Mouse (Mus musculus): ENCODE measurements around the gene Krt26.

Krt26 gene

DNA sequence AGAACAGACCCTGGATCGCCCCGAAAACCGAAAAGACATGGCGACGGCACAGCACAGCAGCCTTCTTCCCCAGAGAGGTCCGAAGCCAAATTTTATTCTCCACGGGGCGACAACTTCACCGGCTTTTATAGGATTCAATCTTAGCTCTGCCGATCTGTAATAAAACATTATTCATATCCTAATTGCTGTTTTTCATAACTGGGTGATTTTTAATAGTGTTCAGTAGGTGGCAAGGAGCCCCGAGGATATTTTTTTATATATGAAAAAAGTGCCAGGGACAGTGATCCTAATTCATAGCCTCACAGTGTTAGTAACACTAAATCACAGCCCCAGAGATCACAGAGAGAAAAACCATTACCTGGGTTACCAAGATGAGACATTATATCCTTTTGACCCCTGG, at the start of gene Krt26:
Gene Krt26, minus strand, starts transcription at position 101 of the 400 bp plus-strand sequence.
- DNase-seq (ENCODE audit: low read depth) = no peak

DNA sequence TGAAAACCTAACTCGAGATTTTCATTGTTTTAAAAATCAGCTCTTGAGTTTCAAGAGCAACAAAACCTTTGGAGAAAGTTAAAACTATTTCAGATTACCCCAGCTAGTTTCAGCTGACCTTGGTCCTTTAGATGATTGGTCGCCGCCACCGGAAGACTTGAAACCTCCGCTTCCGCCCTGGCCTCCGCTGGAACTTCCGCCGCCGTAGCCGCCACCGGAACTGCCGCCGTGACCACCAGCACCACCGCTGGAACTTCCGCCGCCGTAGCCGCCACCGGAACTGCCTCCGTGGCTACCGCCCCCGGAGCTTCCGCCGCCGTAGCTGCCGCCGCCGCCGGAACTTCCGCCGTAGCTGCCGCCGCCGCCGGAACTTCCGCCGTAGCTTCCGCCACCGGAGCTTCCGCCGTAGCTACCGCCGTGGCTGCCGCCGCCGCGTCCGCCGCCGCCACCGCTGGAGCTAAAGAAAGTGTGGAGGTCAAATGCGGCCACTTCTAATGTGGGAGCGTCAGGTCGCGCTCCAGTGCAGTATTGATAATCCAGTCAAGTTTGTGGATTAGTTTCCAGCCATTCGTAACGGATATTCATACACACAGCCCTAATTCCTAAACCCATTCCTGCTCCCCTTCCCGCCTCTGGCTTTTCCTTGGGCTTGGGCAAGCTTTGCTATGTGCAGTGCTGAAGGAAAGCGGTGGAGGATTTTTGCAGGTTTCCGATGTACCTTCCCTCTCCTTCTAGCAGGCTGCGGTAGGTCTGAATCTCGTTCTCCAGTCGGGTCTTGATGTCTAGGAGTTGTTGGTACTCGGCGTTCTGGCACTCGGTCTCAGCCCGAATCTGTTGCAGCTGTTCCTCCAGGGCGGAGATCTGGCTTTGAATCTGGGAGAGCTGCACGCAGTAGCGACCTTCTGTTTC, 48.3 kb upstream of the Krt26 start:
- peak; percentile 71 for DNase-seq (ENCODE audit: low read depth)

DNA sequence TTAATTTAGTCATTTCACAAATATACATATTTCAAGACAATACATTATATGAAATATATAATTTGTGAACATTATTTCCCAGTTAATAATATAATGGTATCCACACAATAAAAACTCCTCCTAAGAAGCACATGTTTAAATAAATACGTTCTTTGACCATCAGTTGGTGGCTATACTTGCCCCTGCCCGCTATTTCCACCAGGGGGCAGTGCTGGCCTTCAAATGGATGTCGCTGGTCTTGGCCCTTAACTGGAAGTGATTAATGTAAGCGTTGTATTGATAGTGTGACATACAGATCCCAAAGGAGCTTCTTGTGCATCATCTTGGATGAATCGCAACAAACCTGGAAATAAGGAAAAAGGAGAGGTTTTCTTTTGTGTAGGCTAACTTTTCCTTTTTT, 41.8 kb upstream of the Krt26 start:
- DNase-seq (ENCODE audit: low read depth) = peak; percentile 56

DNA sequence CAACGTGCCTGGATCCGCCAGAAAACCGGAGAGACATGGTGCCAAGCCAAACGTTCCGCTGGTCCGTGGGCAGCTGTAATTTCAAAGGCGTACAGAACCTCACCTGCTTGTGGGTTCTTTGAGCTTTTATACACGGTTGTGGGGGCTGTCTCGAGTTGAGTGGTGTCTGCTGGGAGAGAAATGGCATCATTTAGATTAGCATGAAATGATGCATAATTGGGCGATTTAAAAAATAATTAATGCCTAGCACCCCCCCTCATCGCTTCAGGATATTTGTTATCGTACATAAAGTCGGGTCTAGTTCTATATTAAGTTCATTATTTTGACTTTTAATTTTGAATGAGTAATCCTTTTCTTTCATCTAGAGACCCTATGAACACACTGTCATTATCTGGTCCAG, 37.0 kb upstream of the Krt26 start, which contains the start of gene Krt28:
Gene Krt28, minus strand, starts transcription at position 101 of the 400 bp plus-strand sequence.
- DNase-seq (ENCODE audit: low read depth) = no peak

DNA sequence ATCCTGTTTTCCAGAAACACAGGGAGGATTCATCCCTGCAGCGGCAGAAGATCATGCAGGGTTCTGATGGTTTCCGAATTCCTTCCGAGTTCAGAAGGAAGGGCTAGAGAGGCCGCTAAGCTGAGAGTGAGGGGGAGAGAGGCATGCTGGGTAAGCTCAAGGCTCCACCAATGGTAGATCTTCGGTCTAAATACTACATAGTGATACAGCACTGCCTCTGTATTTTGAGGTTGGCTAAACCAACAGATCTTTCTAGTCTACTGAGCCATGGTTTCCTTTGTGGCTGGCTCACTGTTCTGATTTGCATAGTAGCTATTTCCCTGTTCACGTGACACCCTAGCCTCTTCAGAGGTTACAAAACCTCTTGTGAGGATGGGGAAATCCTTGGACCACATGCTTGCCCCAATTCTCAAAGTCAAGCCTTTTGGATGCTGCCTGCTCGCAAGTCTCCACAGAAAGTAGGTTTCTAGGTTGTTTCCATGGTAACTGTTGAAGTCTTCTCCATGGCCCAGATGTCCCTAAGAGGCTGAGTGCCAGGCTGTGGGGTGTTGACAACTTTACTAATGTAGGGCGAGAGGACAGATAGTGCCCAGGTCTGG, 32.2 kb upstream of the Krt26 start:
- no peak for DNase-seq (ENCODE audit: low read depth)

DNA sequence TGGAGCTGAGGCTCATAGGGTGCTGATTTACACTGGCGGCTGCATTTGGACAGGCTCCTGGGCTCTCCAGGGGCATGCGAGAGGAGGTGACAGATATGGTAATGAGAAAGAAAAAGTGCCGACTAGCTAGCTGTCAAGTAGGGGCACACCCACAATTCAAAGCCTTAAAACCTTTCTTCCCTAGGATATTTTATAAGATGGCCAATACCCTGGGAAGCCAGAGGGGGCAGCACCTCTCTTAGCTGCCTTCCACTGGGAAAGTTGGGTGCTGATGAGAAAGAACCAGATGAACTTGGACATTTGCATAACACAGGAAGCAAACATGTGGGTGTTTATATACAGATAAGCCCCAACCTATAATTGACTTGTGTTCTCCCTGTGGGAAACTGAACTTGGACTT, 31.5 kb upstream of the Krt26 start:
- DNase-seq (ENCODE audit: low read depth) = no peak

DNA sequence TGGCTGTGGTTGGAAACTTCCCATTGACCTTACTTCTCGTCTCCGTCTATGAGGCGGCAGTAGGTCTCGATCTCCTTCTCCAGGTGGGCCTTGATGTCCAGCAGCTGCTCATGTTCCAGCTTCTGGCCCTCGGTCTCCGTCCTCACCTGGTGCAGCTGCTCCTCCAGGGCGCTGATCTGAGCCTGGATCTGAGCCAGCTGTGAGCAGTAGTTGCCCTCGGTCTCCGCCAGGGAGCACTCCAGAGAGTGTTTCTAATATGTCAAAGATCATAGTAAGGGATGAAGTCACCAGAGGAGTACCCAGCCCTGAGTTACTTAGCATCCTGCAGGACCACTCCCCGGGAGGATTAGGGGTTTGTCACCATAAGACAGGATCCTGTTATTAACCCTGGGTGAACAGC, 29.0 kb upstream of the Krt26 start:
- no peak for DNase-seq (ENCODE audit: low read depth)

DNA sequence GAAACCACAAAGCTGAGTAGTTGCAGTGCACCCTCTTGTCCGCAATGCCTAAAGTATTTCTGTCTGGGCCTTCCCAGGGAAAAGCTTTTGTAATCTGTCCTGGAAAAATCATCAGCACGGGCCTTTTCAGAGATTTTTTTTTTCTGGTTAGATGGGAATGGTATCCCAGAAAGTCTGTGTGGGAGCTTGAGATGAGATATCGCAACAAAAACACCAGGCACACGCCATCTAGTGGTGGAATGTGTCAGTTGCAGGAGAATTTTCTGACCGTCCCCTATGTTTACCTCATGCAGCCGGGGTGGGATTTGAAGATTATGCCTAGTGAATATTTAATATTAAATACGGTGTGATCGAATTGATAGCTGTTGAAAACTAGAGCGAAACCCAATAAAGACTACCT, 26.6 kb upstream of the Krt26 start:
- no peak for DNase-seq (ENCODE audit: low read depth)

DNA sequence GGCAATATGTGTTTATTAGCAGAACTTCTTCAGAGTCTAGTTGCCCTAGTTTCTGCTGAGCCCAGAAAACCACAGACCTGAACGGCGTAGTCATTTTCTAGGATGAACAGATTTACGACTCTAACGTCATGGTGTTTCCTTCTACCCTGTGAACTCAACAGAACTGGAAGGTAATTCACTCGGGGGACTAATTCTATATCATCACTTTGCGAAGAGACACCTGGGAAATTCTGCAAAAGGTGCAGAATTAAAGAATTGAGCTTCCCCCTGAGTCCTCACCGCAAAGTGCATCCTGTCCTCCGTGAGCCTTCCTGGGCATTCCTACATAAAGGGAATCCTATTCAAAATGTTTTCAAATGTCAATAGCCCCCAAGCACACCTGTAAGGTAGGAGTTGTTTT, 23.7 kb upstream of the Krt26 start:
- no peak for DNase-seq (ENCODE audit: low read depth)

DNA sequence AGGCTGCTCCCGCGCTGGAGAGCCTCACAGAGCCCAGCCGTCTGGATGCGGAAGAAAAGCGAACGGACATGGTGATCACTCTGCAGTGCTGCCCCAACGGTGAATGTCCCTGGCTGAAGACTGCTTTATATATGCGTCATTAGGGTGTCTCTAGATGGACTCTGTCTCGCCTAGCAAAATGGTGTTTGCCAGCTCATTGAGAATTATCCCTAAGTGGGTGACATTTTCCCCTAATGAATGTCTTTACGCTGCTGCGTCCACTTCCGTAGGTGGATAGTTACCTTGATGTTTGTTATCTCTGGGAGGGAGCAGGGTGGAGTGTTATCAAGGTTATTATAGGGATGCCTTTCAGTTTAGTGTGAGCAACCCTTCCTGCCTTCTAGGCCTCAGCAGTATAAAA, 13.2 kb upstream of the Krt26 start, which contains the start of gene Krt27:
Gene Krt27, minus strand, starts transcription at position 101 of the 400 bp plus-strand sequence.
- no peak for DNase-seq (ENCODE audit: low read depth)

DNA sequence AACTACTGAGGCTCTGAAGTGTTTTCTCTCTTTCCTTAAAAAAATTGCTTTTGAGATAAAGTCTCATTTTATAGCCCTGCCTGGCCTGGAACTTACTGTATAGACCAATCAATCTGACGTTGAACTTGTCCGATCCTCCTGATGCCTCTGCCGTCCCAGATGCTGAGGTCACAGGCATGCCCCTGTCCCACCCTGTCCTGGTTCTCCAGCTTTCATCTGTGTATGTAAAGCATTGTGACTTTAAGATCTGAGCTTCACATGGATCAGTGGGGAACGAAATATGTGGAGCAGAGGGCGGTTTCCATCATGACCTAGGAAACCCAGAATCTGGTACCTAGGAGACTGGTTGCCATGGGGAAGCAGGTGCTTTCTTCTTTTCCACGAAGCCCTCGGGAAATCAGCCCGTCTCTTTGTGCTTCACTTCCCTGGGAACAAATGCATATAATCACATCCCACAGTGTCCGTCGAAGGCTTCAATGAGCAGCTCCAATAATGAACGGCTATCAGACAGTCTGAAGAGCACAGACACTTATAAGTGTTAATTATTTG, 1.6 kb upstream of the Krt26 start:
- no peak for DNase-seq (ENCODE audit: low read depth)

DNA sequence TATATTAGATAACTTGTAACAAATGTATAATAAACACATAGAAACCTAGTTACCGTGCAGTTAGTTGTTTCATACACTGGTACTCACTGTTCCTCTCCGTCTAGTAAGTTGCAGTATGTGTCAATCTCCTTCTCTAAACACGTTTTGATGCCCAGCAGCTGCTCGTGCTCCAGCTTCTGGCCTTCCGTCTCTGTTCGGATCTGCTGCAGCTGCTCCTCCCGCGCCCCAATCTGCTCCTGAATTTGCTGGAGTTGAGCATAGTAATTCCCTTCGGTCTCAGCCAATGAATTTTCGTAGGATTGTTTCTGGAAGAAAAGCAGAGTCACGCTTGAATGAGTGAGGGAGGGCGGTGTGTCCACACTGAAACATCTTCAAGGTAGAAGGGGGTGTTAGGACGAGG, 4.3 kb downstream of the Krt26 start:
- DNase-seq (ENCODE audit: low read depth) = no peak

DNA sequence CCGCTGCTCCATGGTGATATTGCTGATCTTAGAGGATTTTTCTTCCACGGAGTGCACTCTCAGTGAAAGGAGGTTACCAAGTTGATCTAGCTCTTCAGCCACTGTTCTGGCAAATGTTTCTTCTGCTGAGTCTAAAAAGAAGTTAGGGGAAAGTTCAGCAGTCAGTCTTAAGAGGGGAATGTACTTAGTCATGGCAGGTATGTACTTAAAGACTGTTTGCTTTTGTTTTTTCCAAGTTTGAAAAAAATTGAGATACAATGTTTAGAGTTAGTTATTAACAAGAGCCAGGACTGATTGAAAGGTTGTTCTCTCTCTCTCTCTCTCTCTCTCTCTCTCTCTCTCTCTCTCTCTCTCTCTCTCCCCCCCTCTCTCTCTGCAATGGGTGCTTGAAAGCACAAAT, 8.1 kb downstream of the Krt26 start:
- no peak for DNase-seq (ENCODE audit: low read depth)

DNA sequence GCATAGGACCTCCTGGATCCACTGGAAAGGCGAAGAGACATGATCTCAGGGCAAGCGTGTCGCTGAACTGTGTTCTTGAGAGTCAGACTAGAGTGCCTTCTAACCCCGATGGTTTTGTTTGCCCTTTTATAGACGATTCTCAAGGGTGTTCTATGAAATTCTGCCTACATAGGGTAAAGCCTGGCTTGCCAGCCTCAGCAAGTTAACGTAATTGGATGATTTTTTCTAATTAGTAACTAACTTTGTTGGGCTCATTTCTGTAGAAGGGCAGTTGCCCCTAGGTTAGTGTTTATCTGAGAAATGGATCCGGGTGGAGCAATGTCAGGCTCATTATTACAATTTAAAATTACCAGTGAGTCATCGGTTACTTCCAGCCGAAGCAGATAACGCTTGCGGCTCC, 14.9 kb downstream of the Krt26 start, which contains the start of gene Krt25:
Gene Krt25, minus strand, starts transcription at position 101 of the 400 bp plus-strand sequence.
- DNase-seq (ENCODE audit: low read depth) = no peak

DNA sequence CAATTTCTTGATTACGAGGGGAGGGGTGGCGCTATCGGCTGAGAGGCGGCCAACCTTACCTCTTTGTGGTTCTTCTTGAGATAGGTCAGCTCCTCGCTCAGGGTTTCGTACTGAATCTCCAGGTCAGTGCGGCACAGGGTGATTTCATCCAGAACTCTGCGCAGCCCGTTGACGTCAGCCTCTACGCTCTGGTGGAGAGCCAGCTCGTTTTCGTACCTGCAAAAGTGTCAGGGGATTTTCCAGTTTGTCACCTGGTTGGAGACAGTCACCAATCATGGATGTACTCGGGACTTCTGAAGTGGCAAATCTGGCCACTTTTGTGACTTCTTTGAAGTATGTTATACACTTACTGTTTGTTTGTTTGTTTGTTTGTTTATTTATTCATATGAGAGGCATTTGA, 16.7 kb downstream of the Krt26 start:
- DNase-seq (ENCODE audit: low read depth) = no peak

DNA sequence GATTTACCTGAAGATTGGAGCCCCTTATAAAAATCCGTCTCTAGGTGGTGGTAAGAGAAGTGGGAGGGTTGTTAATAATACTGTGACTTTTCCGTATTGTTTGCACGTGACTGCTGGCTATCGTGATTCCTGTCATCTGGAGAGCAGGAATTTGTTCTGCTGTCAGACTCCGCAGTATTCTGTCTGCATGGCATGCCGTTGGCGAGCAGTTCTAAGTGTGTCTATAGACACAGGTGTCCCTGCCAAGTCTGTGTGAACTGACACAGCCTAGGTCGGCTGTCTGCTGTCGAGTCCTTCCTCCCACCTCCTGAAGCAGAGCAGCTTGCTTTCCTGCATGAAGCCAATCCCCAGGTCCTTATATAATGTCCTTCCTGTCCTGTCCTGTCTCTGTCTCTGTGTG, 18.6 kb downstream of the Krt26 start:
- no peak for DNase-seq (ENCODE audit: low read depth)

DNA sequence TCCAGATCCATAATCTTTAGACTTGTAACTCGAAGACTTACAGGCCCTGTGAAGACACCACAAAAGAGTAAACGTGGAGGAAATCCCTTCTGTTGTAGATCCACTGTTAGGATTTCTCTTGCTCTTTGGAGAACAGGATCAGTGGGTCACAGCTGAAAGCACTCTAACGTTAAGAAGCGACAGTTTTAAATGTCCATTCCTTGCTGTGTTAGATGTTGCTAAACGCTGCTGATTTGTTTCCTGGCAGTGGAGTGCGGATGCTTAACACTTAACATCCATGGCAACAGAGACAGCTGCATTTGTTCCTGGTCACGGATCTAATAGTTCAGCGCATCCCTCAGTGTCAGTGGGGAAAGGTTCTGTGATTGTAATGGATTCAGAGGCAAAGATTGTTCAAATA, 21.2 kb downstream of the Krt26 start:
- no peak for DNase-seq (ENCODE audit: low read depth)

DNA sequence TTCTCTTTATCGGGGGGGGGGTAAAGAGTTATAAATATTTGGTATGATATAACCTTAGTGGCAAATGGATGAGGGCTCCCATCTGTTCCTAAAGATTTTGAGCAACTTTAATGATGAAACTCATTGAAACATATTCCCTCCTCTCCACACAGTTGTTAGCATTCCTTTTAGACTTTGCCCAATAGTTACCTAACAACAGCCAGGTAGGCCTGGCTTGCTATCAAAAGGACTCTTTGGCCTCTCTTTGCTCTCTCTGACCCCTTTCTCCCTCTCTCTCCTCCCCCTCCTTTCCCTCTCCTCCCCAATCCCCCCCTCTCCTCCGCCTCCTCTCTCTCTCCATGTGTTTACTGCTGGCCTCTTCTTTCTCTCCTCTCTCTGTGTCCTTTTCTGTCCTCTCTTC, 23.2 kb downstream of the Krt26 start:
- no peak for DNase-seq (ENCODE audit: low read depth)

DNA sequence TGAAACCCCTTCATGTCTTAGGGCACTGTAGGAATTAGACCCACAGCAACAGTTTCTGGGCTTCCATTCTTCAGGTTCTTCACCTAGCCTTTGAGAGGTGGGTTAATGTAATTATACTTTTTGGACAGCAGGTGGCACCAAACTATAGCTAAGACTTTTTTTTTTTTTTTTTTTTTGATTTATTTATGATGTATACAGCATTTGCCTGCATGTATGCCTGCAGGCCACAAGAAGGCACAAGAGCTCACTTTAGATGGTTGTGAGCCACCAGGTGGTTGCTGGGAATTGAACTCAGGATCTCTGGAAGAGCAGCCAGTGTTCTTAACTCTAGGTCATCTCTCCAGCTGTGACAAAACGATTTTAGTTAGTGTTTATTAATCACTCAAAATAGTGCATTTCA, 26.9 kb downstream of the Krt26 start:
- DNase-seq (ENCODE audit: low read depth) = peak; percentile 4

DNA sequence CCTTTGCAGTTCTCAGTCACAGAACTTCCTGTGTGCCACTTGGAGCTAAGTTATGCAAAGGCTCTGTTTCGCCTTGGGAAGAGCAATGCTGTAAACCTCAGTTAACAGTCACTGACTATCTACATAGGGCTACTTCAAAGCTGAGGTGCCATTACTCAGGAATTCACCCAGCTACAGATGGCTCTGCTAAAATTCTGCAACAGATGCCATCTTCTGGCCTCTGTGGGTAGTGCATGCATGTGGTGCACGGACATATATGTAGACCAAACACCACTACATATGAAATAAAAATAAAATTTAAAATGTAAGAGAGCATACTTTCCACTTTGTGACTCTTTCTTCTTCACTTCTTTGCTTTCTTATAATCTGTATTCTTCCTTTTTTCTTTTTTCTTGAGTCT, 30.2 kb downstream of the Krt26 start:
- peak; percentile 18 for DNase-seq (ENCODE audit: low read depth)

DNA sequence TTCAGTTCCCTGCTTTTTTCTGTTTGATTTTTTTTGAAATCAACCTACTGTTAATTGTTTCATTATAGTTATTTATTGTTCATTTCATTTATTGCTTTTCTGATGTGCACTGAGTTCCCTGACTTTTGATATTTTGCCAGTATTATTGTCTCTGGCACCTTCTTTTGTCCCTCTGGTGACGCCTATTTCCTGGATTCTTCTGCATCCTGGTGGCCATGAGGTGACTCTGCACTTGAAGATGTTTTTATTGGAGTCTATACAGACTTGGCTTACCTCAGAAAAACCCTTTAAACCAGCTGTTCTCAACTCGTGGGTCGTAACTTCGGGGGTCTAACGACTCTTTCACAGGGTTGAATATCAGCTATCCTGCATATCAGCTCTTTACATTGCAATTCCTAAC, 42.7 kb downstream of the Krt26 start:
- DNase-seq (ENCODE audit: low read depth) = no peak

DNA sequence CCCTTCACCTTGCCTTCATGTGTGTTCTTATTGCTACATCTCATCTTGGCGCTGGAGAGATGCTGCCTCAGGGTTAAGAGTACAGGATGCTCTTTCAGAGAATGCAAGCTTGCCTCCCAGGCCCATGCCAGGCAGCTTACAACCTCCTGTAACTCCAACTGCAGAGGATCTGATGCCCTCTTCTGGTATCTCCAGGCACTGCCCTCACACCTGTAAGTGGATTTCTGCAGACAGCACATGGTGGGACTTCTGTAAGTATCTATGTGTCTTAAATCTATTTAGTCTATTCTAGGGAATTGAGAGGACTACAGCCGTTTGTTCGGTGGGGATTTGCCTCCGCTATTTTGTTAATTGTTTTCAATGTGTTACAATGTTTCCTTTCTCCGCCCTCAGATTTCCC, 44.9 kb downstream of the Krt26 start:
- peak; percentile 12 for DNase-seq (ENCODE audit: low read depth)

DNA sequence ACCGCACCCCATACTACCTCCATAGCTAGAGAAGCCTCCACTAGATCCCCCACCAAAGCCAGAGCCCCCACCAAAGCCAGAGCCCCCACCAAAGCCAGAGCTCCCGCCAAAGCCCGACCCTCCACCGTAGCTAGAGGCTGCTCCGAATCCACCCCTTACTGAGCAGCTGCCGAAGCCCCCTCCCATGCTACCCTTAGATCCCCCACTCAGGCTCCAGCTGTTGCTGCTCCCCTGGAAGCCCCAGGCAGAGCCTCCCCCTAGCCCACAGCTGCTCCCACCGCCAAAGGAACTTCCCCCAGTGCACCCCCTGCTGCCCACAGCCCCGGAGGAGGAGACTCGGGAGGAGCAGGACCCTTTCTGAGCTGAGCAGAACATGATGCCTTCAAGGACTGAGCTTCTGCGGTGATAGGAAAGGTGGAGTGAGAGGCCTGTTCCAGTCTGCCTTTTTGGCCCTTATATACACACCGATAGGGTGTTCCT, 52.9 kb downstream of the Krt26 start, which contains the start of gene Krt24:
Gene Krt24, minus strand, starts transcription at position 430 of the 480 bp plus-strand sequence.
- no peak for DNase-seq (ENCODE audit: low read depth)

All from fibroblast of lung, adult 2 months (primary cell).